Mouse (Mus musculus) CH12.LX (cell line): ENCODE data around the gene Ncf4. TPM values are rescaled to one million over a fixed set of nuclear protein-coding genes. Genes with fewer than 3 reads are reported as not detected.

Source experiments
- DNase-seq: peaks from one replicate; pipeline ENCODE4 v3.0.0-alpha.2; 2013; ENCODE audit errors: extremely low read depth
- H3K27ac ChIP-seq: 2 replicates; pipeline ENCODE4 v1.5.1; 2012; ENCODE audit warnings: low read depth, mild to moderate bottlenecking, control low read depth, moderate library complexity; ENCODE audit not compliant: insufficient read depth
- H3K27me3 ChIP-seq: replicated peaks from 2 replicates; pipeline ENCODE3; 2012; ENCODE audit warnings: inconsistent platforms
- H3K36me3 ChIP-seq, 2 experiments: replicated peaks in 1 of 2; 2 replicates each; pipeline versions ENCODE3 to v1.6.1; 2012; ENCODE audit warnings: inconsistent platforms in 1 of 2, low read length in 1 of 2, mild to moderate bottlenecking in 1 of 2, mixed read lengths in 1 of 2, moderate library complexity in 1 of 2; ENCODE audit not compliant: control insufficient read depth in 1 of 2, insufficient read depth in 1 of 2
- H3K4me1 ChIP-seq, 2 experiments: 2 replicates each; pipeline ENCODE4 v1.6.1; 2012; ENCODE audit warnings: inconsistent platforms in 1 of 2, moderate library complexity in 1 of 2; ENCODE audit not compliant: insufficient read depth in 2 of 2, control insufficient read depth in 1 of 2
- H3K4me2 ChIP-seq: 2 replicates; pipeline ENCODE4 v1.6.1; 2012; ENCODE audit warnings: low read depth, mild to moderate bottlenecking, control low read depth; ENCODE audit not compliant: poor library complexity, insufficient read depth, severe bottlenecking
- H3K4me3 ChIP-seq, 3 experiments: fragments of 150-350 bp in 1 of 3; sonication (generic) in 1 of 3; replicated peaks in 1 of 3; 2 replicates each; pipeline versions ENCODE3 to v1.5.1; 2011 to 2012; ENCODE audit warnings: low read depth in 2 of 3, low read length in 2 of 3, mild to moderate bottlenecking in 2 of 3, moderate library complexity in 2 of 3, control low read depth in 1 of 3, improper control_type of control experiment in 1 of 3, inconsistent platforms in 1 of 3, mixed read lengths in 1 of 3; ENCODE audit not compliant: poor library complexity in 1 of 3
- H3K79me2 ChIP-seq: replicated peaks from 2 replicates; pipeline ENCODE4 v1.6.1; 2012; ENCODE audit warnings: mild to moderate bottlenecking, moderate library complexity; ENCODE audit not compliant: control insufficient read depth, poor library complexity, insufficient read depth, severe bottlenecking; ENCODE audit errors: extremely low read depth
- H3K9ac ChIP-seq: 2 replicates; pipeline ENCODE4 v1.6.1; 2012; ENCODE audit warnings: low read depth, mild to moderate bottlenecking, control low read depth, moderate library complexity; ENCODE audit not compliant: insufficient read depth
- H3K9me3 ChIP-seq: replicated peaks from 2 replicates; pipeline ENCODE3; 2012; ENCODE audit warnings: low read length, inconsistent platforms, mixed read lengths
- CHD2 ChIP-seq: IDR thresholded peaks from 2 replicates; pipeline ENCODE4 v1.6.1; 2011; ENCODE audit warnings: low read length, improper control_type of control experiment
- CTCF ChIP-seq, 2 experiments: IDR thresholded peaks in 1 of 2; conservative IDR thresholded peaks in 1 of 2; 2 replicates each; pipeline ENCODE4 v1.5.1; 2011 to 2012; ENCODE audit warnings: low read depth in 2 of 2, low read length in 2 of 2, improper control_type of control experiment in 1 of 2, inconsistent platforms in 1 of 2, mild to moderate bottlenecking in 1 of 2, moderate library complexity in 1 of 2
- ELF1 ChIP-seq: IDR thresholded peaks from 2 replicates; pipeline ENCODE4 v1.6.1; 2014; ENCODE audit warnings: low read depth, mild to moderate bottlenecking, inconsistent platforms, low read length, improper control_type of control experiment
- ETS1 ChIP-seq: conservative IDR thresholded peaks from 2 replicates; pipeline ENCODE4 v1.6.1; 2012; ENCODE audit warnings: low read depth, mild to moderate bottlenecking, inconsistent platforms, low read length, improper control_type of control experiment, moderate library complexity
- GABPA ChIP-seq: IDR thresholded peaks from 2 replicates; pipeline ENCODE4 v1.6.1; 2012; ENCODE audit warnings: low read depth, low read length, improper control_type of control experiment, inconsistent platforms; ENCODE audit not compliant: insufficient replicate concordance
- IRF4 ChIP-seq: IDR thresholded peaks from 2 replicates; pipeline ENCODE4 v1.6.1; 2014; ENCODE audit warnings: low read depth, mild to moderate bottlenecking, inconsistent platforms, low read length, improper control_type of control experiment
- JUN ChIP-seq: IDR thresholded peaks from 2 replicates; pipeline ENCODE4 v1.6.1; 2011; ENCODE audit warnings: low read depth, mild to moderate bottlenecking, low read length, improper control_type of control experiment, moderate library complexity; ENCODE audit not compliant: insufficient read depth
- JUND ChIP-seq: conservative IDR thresholded peaks from 2 replicates; pipeline ENCODE4 v1.6.1; 2011; ENCODE audit warnings: low read depth, low read length, improper control_type of control experiment
- KAT2A ChIP-seq: IDR thresholded peaks from 2 replicates; pipeline ENCODE4 v1.6.1; 2012; ENCODE audit warnings: low read length, improper control_type of control experiment, inconsistent platforms; ENCODE audit not compliant: insufficient replicate concordance
- MAZ ChIP-seq: IDR thresholded peaks from 2 replicates; pipeline ENCODE4 v1.6.1; 2012; ENCODE audit warnings: low read depth, mild to moderate bottlenecking, inconsistent platforms, low read length, improper control_type of control experiment, moderate library complexity
- MEF2A ChIP-seq: IDR thresholded peaks from 2 replicates; pipeline ENCODE4 v1.6.1; 2014; ENCODE audit warnings: low read depth, mild to moderate bottlenecking, inconsistent platforms, low read length, improper control_type of control experiment, borderline replicate concordance
- NELFE ChIP-seq: IDR thresholded peaks from 2 replicates; pipeline ENCODE4 v1.6.1; 2011; ENCODE audit warnings: low read depth, low read length, improper control_type of control experiment
- PAX5 ChIP-seq: IDR thresholded peaks from 2 replicates; pipeline ENCODE4 v1.6.1; 2012; ENCODE audit warnings: low read length, inconsistent platforms, mixed read lengths
- RAD21 ChIP-seq: IDR thresholded peaks from 2 replicates; pipeline ENCODE4 v1.6.1; 2011; ENCODE audit warnings: low read depth, mild to moderate bottlenecking, low read length, improper control_type of control experiment, moderate library complexity
- RCOR1 ChIP-seq: conservative IDR thresholded peaks from 2 replicates; pipeline ENCODE4 v1.6.1; 2012; ENCODE audit warnings: low read depth, mild to moderate bottlenecking, inconsistent platforms, low read length, improper control_type of control experiment
- SIN3A ChIP-seq: IDR thresholded peaks from 2 replicates; pipeline ENCODE4 v1.6.1; 2012; ENCODE audit warnings: low read length, improper control_type of control experiment, inconsistent platforms
- SMC3 ChIP-seq: IDR thresholded peaks from 2 replicates; pipeline ENCODE4 v1.6.1; 2011; ENCODE audit warnings: low read depth, low read length, improper control_type of control experiment
- TBP ChIP-seq: conservative IDR thresholded peaks from 2 replicates; pipeline ENCODE4 v1.6.1; 2011; ENCODE audit warnings: low read depth, low read length, improper control_type of control experiment
- TCF12 ChIP-seq: IDR thresholded peaks from 2 replicates; pipeline ENCODE4 v1.6.1; 2014; ENCODE audit warnings: low read depth, mild to moderate bottlenecking, inconsistent platforms, low read length, improper control_type of control experiment
- USF2 ChIP-seq: conservative IDR thresholded peaks from 2 replicates; pipeline ENCODE4 v1.6.1; 2011; ENCODE audit warnings: low read depth, low read length, improper control_type of control experiment
- ZC3H11A ChIP-seq: IDR thresholded peaks from 2 replicates; pipeline ENCODE4 v1.6.1; 2012; ENCODE audit warnings: low read depth, mild to moderate bottlenecking, inconsistent platforms, low read length, improper control_type of control experiment
- dilution Hi-C: fragments of 300-500 bp; cut with MboI; formaldehyde crosslinking; loops from 2 replicates; pipeline ENCODE4 v1.14.3; 2020; ENCODE audit warnings: low sequenced_read_pairs; ENCODE audit not compliant: extremely low pct_unique_long_range_greater_than_20kb, extremely low pct_ligation_motif_present
- in situ Hi-C: fragments of 300-500 bp; cut with MboI; formaldehyde crosslinking; loops from 3 replicates; pipeline ENCODE4 v1.14.3; 2019; ENCODE audit warnings: low sequenced_read_pairs, low pct_ligation_motif_present, low pct_unique_long_range_greater_than_20kb, mixed read lengths
- polyA plus RNA-seq: library from polyadenylated mRNA; unstranded; fragments of >175 nt; gene quantifications from 2 replicates; pipeline ENCODE4 v1.2.1, GENCODE M21; 2012; ENCODE audit warnings: low read depth; ENCODE audit not compliant: insufficient read length
- total RNA-seq, 2 experiments: library from RNA; depleted of rRNA; stranded (reverse); fragments of 300-350 nt in 1 of 2; fragments of >200 nt in 1 of 2; gene quantifications; 2 replicates each; pipeline ENCODE4 v1.2.3; 2012 to 2014

The Ncf4 gene
- total and polyA plus RNA-seq, 3 experiments, result 145 to 339 (median 177) TPM

GRCm38 (mm10) chr15:78239453-78239852 lies 5.1 kb upstream of the Ncf4 start:
- DNase-seq, result peak; percentile 95
- H3K9ac ChIP-seq, result no peak overlapping the region; the same call in 1 of the 2 replicates
- 0 out of 2 replicates have a peak overlapping the region, but pooled peaks have one; percentile 4 for H3K4me2 ChIP-seq
- H3K36me3 ChIP-seq, result no peaks in the 10 kb centered on the region
- no peaks in the 10 kb centered on the region for H3K79me2 ChIP-seq
- no peaks in the 10 kb centered on the region for H3K9me3 ChIP-seq
- H3K4me3 ChIP-seq, result no peak overlapping the region
- no peaks in the 10 kb centered on the region for H3K27me3 ChIP-seq
- H3K27ac ChIP-seq, result no peak overlapping the region
- peak; percentile 69; the same call in 1 of the 2 replicates for TF ChIP-seq SIN3A
- no peak for TF ChIP-seq RCOR1
- TF ChIP-seq JUND, result peak; percentile 75
- TF ChIP-seq CTCF (conservative IDR thresholded peaks at IDR 0.05 in 1 of 2, IDR thresholded peaks at IDR 0.05 in 1 of 2; ENCODE audit: low read depth in 2 of 2, low read length in 2 of 2), result peak; percentile 81 to 100
- TF ChIP-seq IRF4, result peak; percentile 64; the same call in 1 of the 2 replicates
- TF ChIP-seq RAD21, result peak; percentile 78
- TF ChIP-seq MAZ, result peak; percentile 38; the same call in 1 of the 2 replicates
- no peak for TF ChIP-seq PAX5
- TF ChIP-seq TCF12, result peak; percentile 65; the same call in 1 of the 2 replicates
- peak; percentile 98 for TF ChIP-seq SMC3
- TF ChIP-seq KAT2A, result no peak
- 0 out of 2 replicates have a peak, but pooled peaks have one; percentile 8 for TF ChIP-seq TBP
- no peak for TF ChIP-seq GABPA
- TF ChIP-seq ETS1, result no peak
- peak; percentile 90; the same call in 1 of the 2 replicates for TF ChIP-seq NELFE
- no peak for TF ChIP-seq CHD2
- TF ChIP-seq JUN, result no peak
- peak; percentile 51; the same call in 1 of the 2 replicates for TF ChIP-seq MEF2A
- no peak for TF ChIP-seq USF2
- peak; percentile 56; the same call in 1 of the 2 replicates for TF ChIP-seq ELF1
- TF ChIP-seq ZC3H11A, result peak; percentile 20; the same call in 1 of the 2 replicates
- H3K4me1 ChIP-seq, result peaks cover 36 to 56% of the 10 kb centered on the region in 2 experiments
- dilution Hi-C loops (no loop called here), in situ Hi-C loops (no loop called here)
